Mouse (Mus musculus) brain, embryonic 14.5 days (tissue): ENCODE measurements around the gene Sept6.

Source experiments
- CTCF ChIP-seq: fragments of 200-500 bp; IDR thresholded peaks from 2 replicates; pipeline ENCODE4 v1.5.1; 2012; ENCODE audit warnings: inconsistent platforms, mild to moderate bottlenecking, moderate library complexity, borderline replicate concordance; ENCODE audit not compliant: insufficient read depth, insufficient read length; ENCODE audit errors: extremely low read depth
- POLR2A ChIP-seq: fragments of 200-500 bp; IDR thresholded peaks from 2 replicates; pipeline ENCODE4 v1.6.1; 2012; ENCODE audit warnings: mild to moderate bottlenecking, inconsistent platforms, borderline replicate concordance; ENCODE audit not compliant: poor library complexity, insufficient read depth, insufficient read length, severe bottlenecking; ENCODE audit errors: extremely low read depth

- no peak for TF ChIP-seq CTCF
- no peak for TF ChIP-seq POLR2A
These were observed 13.7 kb downstream of the Sept6 start for GRCm38 (mm10) chrX:36977863-36978262.
